Mouse (Mus musculus): ENCODE data around the gene Rnf213. TPM values are rescaled to one million over a fixed set of nuclear protein-coding genes. Genes with fewer than 3 reads are reported as not detected.

Gene Rnf213
- polyA plus RNA-seq, 1 experiment: 24.2 TPM

DNA sequence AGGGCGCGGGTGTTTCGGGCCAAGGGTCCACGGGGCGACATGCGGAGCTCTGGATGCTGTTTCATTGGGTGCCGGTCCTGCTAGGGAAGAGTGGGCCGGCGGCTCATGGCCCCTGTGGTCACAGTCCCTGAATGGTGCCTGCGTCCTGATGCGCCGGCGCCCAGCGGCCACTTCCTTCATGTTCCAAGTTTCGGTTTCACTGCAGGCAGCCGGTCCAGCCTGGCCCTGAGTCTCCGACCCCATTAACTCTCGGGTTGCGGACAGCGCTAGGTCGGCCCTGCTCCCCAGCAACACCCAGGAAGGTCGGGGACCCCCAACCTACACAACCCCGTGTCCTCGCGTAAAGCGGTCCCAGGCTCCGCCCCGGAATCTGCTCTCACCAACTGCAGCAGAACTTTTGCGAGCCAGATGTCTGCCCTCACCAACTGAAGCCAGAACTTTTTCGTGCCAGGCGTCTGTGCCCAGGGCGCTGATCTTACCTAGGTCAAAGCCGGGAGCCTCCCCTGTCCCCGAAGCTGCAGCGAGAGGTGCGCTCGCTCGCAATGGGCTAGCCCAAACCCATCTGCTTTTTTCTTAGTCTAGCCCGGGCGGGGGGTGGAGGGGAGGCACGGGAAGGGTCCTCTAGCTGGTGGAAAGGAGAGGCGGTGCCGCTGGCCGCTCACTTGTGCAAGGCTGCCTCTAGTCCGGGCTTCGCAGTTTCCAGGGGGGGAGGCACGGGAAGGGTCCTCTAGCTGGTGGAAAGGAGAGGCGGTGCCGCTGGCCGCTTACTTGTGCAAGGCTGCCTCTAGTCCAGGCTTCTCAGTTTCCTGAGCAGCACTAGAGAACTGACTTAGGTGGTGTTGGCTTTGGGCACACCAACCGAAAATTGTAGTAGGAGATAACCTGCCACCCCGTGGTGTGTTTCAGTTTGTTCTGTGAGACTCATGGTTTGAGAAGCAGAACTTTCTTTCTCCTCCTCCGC lies 2.3 kb upstream of the Rnf213 start:
- no peak for DNase-seq (ENCODE audit: low read depth)

DNA sequence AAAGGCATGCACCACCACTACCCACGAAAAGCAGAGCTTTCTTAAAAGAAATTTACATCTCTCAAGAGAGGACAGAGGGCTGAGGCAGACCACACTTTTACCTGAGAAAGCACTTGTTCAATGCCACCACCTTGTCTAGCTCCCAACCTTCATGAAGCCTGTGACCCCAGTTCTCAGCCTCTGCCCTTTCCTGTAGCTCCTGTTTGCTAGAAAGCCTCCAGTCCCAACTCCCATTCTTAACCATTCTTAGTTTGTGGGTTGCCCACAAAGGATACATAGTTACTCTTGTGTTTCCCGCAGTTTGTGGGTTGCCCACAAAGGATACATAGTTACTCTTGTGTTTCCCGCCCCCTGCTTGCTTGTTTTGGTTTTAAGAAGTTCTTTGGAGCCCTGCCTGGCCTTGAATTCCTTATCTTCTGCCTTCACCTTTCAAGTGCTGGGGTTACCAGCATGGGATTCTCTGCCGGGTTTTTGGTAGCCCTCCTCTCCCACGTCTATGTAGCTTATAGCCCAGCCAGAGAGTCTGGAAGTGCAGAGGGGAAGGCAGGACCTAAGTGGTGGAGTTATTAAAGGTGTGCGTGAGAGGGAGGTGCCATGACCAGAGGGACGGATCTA lies 1.4 kb upstream of the Rnf213 start:
- no peak for DNase-seq (ENCODE audit: low read depth)

DNA sequence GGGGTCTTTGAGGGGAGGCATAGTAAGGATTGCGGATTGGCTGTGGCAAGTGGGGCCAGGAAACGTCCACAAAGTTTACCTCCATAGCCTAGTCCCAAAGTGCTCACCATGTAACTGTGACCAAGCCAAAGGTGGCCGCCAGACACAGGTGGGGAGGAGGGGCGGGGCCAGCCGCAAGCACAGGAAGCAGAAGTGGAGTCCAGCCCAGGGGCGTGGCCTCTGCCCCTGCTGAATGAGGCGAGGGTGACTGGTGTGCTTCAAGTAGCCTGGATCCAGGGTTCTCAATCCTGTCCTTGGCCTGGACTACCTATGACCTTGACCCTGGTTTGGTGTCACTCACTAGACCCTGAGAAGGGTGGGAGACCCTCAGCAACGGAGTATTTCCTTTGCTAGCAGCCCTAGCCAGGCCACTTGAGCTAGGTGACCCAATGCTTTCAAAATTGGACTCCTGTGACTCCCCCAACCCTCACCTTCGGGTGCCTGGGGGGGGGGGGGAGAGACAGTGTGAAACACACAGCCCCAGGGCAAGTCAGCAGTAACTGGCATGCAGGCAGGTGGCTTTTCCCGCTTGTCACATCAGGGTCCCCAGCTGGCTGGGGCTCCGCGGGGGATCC lies 792 bp upstream of the Rnf213 start:
- DNase-seq (ENCODE audit: low read depth): no peak

DNA sequence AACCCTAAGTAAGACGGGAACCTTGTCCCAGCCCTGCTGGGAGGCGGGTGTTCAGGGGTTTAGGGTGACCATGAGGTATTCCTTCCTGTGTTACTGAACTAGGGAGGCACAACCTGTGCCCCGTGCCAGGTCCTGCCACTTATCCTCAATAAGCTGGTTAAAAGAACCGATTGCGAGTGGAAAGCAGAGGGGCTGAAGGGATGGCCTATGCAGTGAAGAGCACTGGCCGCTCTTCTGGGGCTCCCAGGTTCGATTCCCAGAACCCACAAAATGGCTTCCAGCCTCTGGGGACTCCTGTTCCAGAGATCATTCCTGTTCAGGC lies 544 bp downstream of the Rnf213 start:
- DNase-seq (ENCODE audit: low read depth): no peak

DNA sequence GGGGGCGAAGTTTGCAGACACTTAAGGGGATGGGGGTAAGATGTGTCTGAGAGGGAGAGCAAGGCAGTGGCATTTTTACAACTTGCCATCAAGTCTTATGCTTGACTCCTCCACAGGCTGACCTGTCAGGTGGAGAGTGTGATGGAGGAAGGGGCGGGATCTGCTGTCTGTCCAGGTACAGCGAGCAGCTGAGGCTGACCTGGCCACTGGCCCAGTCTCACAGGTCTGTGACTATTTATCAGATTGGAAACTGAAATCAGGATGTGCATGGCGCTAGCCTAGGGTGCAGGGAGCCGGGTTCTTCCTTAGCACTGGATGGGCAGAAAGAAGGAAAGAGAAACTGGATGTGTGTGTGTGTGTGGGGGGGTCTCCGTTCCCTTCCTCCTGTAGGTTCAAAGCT lies 1.3 kb downstream of the Rnf213 start:
- no peak for DNase-seq (ENCODE audit: low read depth)

DNA sequence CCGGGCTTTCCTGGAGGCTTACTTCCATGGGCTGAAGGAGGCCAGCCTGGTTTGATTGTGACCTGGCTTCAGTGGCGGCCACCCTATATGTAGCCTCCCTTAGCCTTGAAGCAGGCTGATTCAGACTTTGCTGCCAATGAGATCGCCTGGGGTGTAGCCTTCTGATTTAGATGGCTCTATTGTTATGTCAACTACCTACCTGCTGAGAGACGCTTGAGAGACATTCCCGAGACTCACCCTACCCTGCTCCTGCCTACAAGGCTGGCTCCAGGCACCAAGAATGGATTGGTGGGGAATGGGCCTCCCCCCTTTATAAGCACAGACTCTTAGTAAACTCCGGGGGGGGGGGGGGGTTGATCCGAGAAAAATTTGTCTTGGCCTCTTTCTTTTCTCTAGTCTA lies 2.5 kb downstream of the Rnf213 start:
- DNase-seq (ENCODE audit: low read depth): no peak

DNA sequence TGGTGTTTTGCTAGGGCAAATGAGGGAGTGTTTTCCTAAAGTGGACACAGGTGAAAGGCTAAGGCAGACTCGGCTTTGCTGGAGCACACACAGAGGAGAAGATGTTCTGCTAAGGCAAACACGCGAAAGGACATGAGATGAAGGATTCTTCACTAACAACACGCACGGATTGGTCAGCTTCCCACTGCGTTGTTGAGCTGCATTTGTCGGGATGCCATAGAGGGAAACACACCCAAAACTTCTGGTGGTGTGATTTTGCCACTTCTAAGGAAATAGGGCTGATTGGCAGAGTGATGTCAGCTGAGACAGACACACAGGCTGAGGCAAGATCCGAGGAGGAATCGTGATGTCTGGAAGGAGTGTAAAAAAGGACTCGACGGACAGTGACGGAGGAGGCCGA lies 3.0 kb downstream of the Rnf213 start:
- DNase-seq (ENCODE audit: low read depth): no peak

DNA sequence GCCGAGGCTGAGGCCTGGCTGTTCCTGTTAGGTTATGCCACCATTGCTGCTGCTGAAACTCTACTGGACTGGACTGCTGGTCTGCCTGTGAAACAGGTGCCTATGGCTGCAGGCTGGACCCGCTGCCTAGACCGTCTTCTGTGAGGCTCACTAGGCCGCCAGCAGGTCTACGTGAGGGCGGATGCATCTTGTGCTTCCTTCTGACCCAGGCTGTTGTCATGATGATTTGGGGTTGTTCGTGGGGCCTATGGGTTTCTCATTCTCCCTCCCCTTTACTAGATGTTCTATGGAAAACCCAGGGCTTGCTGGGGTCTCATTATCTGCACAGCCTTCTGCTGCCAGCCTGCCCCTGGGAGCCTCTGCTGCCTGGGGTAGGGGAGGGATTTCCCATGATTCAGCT lies 3.6 kb downstream of the Rnf213 start:
- DNase-seq (ENCODE audit: low read depth): no peak

DNA sequence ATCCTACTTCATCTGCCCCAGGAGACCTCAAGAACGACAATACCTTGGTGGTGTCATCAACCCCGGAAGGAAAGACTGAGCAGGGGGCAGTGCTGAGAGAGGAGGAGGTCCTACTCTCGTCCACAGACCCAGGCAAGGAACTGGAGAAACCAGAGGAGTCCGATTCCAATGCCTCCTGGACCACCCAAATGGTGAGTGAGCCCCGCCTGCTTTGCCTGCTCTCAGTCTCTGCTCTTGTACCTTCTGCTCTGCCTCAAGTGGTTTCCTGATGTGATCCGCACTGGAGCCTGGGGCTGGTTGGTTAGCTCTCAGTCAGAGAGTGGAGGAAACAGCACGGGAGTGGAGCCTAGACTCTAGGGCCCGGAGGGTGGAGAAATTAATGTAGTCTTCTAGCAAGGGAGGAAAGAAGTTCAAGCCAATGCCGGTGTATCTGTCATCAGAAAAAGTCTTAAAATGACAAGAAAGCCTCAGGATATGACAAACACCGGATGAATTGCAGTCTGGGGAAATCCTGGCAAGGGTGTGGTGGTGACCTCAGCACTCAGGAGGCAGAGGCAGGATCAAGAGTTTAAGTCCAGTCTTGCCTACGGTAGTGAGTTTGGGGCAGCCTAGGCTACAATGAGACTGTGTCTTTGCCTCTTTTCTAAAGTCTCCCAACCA lies 9.7 kb downstream of the Rnf213 start:
- no peak for DNase-seq (ENCODE audit: low read depth)

DNA sequence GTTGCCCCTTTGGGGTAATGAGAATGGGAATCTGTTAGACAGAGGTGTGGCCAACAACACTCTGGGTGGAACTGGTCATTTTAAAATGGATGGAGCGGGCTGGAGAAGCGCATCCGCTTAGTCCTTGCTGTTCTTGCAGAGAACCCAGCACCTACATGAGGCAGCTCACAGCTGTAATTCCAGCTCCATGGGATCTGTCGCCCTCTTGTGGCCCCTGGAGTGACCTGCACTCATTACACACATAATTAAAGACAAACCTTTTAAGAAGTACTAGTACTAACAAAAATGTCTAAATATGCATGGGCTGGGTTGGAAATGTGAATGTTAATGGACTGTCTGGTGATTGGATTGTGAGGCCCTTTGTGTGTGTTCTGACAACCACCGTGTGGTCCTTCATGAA lies 11.7 kb downstream of the Rnf213 start:
- DNase-seq (ENCODE audit: low read depth): no peak

DNA sequence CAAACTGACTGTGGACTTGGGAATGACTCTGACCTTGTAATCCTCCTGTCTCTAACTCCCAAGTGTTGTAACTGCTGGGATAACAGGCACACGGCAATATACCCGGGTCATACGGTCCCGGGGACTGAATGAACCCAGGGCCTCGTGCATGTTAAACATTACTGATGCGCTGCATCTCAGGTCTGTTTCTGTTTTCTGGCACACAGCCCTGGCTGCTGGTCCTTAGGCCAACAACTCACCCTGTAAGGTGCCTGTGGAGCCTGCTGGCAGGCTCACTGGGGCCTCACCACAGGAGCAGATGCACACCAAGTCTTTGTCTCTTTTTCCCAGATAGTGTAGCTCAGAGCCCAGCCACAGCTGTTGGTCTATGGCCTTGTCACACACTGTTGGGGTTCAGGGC lies 14.5 kb downstream of the Rnf213 start:
- DNase-seq (ENCODE audit: low read depth): no peak

DNA sequence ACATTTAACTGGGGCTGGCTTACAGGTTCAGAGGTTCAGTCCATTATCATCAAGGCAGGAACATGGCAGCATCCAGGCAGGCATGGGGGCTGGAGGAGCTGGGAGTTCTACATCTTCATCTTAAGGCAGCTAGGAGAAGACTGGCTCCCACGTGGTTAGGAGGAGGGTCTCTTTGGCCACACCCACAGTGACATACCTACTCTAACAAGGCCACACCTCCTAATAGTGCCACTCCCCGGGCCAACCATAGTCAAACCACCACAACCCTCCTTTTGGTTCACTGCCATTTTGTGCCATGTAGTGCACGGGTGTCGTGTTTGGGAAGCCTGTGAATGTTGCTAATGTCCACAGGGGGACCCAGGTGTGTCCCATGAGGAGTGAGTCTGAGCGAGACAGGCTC lies 15.1 kb downstream of the Rnf213 start:
- DNase-seq (ENCODE audit: low read depth): no peak

DNA sequence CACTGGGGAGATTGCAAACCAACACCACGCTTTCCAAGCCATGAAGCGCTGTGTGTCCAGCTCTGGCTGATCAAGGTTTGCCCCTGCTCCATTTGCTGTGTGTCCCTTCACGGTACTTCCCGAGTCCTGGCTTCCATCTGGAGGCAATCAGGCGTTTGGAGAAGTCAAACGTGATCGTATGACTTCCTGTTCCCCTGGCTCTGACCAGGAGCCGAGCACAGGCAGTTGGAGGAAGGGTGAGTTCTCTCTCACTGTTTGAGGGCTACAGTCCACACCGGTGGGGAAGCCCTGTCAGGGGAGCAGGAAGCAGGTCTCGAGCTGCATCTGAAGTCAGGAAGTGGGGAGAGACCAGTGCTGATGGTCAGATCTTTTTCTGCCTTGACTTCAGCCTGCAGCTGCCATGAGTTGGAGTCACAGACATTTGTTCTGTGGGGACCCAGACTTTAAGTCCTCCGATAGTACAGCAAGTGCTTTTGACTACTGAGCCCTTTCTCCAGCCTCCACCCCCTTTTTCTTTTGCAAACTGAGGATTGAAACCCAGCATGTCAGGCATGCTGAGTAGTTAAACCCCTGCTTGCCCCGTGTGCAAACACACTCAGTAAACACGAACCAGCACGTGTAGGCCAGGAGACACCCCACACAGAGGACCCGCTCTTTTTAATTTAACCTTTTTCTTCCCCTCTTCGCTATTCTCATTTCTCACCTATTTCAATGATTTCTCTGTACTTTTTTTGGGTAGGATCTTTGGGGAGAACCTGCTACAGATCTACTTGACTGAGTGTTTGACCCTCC lies 26.6 kb downstream of the Rnf213 start:
- DNase-seq (ENCODE audit: low read depth): no peak

DNA sequence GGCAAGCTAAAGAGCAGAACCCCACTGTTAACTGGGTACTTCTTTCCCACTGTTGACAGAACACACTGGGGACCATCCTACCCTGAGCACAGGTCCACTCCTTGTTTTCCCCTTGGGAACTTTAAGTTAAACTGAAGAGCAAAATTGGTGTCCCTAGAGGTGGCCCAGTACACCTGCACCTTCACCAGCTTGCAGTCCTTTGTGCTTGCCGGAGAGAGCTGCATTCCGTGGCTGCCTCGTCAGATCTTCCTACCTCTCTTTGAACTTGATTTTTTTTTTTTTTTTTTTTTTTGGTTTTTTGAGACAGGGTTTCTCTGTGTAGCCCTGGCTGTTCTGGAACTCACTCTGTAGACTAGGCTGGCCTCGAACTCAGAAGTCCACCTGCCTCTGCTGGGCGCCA lies 27.5 kb downstream of the Rnf213 start:
- no peak for DNase-seq (ENCODE audit: low read depth)

DNA sequence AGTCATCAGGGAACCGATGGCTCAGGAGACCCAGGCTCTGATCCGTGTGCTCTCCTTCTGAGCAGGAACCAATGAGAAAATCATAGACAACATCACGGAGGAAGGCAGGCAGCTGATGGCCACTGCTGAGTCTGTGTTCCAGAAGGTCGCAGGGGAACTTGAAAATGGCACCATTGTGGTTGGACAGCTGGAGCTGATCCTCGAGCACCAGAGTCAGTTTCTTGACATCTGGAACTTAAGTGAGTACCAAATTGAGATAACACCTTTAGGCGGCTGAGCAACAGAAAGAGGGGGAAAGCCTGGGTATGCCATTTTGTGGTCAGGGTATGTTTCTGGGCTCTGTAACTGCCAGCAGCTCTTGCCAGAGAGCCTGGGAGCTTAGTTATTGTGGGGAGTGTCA lies 34.5 kb downstream of the Rnf213 start:
- DNase-seq (ENCODE audit: low read depth): no peak

DNA sequence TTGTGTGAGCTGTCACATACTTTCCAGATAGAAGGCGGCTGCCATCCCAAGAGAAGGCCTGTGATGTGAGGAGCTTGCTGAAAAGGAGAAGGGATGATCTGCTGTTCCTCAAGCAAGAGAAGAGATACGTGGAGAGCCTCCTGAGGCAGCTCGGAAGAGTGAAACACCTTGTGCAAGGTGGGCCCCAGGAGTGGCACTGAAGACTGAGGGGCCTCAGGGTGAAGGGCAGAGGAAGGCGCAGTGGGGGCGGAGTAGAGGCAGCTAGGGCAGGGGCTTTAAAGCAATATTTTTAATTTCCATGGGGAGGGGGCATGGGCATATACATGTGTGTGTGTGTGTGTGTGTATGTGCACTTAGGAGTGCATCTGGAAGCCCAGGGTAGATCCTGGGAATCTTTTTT lies 35.1 kb downstream of the Rnf213 start:
- no peak for DNase-seq (ENCODE audit: low read depth)

DNA sequence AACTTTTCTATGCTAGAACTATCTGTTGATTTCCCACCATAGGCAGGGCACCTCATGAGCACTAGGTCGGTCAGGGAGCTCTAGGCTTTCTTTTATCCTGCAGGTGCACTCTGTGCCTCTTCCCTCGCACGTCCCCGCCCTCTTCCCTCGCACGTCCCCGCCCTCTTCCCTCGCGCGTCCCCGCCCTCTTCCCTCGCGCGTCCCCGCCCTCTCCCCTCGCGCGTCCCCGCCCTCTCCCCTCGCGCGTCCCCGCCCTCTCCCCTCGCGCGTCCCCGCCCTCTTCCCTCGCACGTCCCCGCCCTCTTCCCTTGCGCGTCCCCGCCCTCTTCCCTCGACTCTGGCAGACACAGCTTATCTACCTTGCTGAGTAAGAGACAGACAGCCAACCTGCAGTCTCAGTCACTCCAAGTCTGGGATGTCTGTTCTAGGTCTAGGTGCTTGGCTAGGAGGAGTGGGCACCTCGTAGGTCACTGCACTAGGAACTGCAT lies 35.8 kb downstream of the Rnf213 start:
- DNase-seq (ENCODE audit: low read depth): peak; percentile 4

DNA sequence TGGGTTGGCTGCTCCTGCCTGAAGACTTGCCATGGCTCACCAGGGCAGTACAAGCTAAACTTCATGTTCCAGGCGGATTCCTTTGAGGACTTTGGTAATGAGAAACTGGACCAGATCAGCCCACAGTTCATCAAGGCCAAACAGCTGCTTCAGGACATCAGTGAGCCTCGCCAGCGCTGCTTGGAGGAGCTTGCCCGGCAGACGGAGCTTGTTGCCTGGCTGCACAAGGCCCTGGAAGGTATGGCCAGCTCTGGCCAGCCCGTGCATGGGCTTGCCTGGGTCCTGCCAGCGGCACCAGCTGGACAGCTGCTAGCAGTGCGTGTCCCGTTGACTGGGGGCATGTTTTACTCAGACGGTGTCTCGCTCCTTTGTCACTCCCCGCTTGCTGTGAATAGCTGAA lies 38.6 kb downstream of the Rnf213 start:
- DNase-seq (ENCODE audit: low read depth): no peak

DNA sequence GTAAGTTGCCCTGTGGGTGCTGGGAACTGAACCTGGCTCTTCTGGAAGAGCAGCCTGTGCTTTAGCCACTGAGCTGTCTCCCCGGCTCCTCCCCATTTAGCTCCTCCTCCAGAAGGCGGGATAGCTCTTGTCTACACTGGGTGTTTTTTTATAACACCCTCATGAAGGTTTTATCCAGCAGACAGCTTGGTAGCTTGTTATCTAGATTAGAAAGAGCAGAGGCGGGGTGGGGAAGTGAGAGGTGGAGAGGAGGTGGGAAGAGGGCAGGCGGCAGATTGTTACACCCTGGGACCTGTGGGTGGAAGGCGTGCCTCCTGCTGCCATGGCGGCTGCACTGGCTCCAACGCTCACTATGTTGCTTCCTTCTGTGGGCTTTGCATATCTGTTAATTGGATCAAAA lies 39.8 kb downstream of the Rnf213 start:
- DNase-seq (ENCODE audit: low read depth): no peak

DNA sequence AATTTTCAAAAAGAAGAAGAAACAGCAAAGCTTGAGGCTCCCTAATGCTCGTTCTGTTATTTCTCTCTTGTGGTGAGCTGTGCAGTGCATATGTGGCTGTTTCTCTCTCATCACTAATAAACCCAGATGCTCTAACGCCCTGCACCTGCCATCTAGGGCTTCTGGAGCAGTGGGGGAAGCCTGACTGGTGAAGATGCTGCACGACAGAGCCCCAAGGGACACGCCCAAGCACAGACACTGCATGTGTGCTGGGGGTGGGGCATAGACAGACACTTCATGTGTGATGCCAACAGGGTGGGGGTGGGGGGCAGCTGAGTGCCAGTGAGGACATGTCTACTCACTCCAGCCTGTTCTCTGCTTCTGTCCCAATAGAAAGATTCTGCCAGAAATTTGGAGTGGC lies 41.4 kb downstream of the Rnf213 start:
- DNase-seq (ENCODE audit: low read depth): no peak

Measured in gonadal fat pad, adult 2 months (tissue).